Mouse (Mus musculus) frontal cortex, adult (tissue): ENCODE results near the gene Lamb1.
A peak's percentile ranks its signal among the peaks of the same experiment; 100 is the strongest.

ENCODE experiments used
- ATAC-seq: cut with Nextera tagmentation; 2 replicates; pipeline ENCODE4 v1.9.2; 2017; ENCODE audit warnings: mild to moderate bottlenecking, moderate library complexity, mixed read lengths; ENCODE audit not compliant: low TSS enrichment

Lamb1 gene

GRCm38 (mm10) chr12:31252259-31252658 is 12.8 kb upstream of the Lamb1 start:
- ATAC-seq: no peak

GRCm38 (mm10) chr12:31254978-31255377 is 10.1 kb upstream of the Lamb1 start:
- ATAC-seq: no peak

- ATAC-seq: no peak
Observed at GRCm38 (mm10) chr12:31256121-31256903, 8.7 kb upstream of the Lamb1 start.

GRCm38 (mm10) chr12:31261882-31262281 is 3.2 kb upstream of the Lamb1 start:
- ATAC-seq: no peak

- ATAC-seq: no peak
Observed at GRCm38 (mm10) chr12:31263921-31264320, 1.1 kb upstream of the Lamb1 start.

GRCm38 (mm10) chr12:31265722-31266431 is 843 bp downstream of the Lamb1 start:
- peak; percentile 58; the same call in 1 of the 2 replicates for ATAC-seq

- ATAC-seq: no peak
Observed at GRCm38 (mm10) chr12:31266686-31267085, 1.7 kb downstream of the Lamb1 start.

GRCm38 (mm10) chr12:31267363-31267762 is 2.3 kb downstream of the Lamb1 start:
- no peak for ATAC-seq

- no peak for ATAC-seq
Observed at GRCm38 (mm10) chr12:31268315-31268714, 3.3 kb downstream of the Lamb1 start.

- no peak for ATAC-seq
Observed at GRCm38 (mm10) chr12:31269020-31269597, 4.1 kb downstream of the Lamb1 start.

- ATAC-seq: no peak
Observed at GRCm38 (mm10) chr12:31270361-31270760, 5.3 kb downstream of the Lamb1 start.

GRCm38 (mm10) chr12:31270776-31271175 is 5.7 kb downstream of the Lamb1 start:
- no peak for ATAC-seq

GRCm38 (mm10) chr12:31271361-31272011 is 6.5 kb downstream of the Lamb1 start:
- ATAC-seq: no peak

GRCm38 (mm10) chr12:31272012-31272735 is 7.1 kb downstream of the Lamb1 start:
- no peak for ATAC-seq

- no peak for ATAC-seq
Observed at GRCm38 (mm10) chr12:31272846-31273245, 7.8 kb downstream of the Lamb1 start.

- no peak for ATAC-seq
Observed at GRCm38 (mm10) chr12:31273646-31274045, 8.6 kb downstream of the Lamb1 start.

GRCm38 (mm10) chr12:31275411-31275810 is 10.4 kb downstream of the Lamb1 start:
- ATAC-seq: no peak

- no peak for ATAC-seq
Observed at GRCm38 (mm10) chr12:31278270-31278669, 13.2 kb downstream of the Lamb1 start.

GRCm38 (mm10) chr12:31280318-31280717 is 15.3 kb downstream of the Lamb1 start:
- ATAC-seq: no peak

GRCm38 (mm10) chr12:31281100-31281591 is 16.1 kb downstream of the Lamb1 start:
- ATAC-seq: no peak

GRCm38 (mm10) chr12:31282241-31282640 is 17.2 kb downstream of the Lamb1 start:
- ATAC-seq: no peak
